Mouse (Mus musculus) limb, embryonic 15.5 days (tissue): ENCODE results near the gene Olfr1471. TPM values are rescaled to one million over a fixed set of nuclear protein-coding genes. Genes with fewer than 3 reads are reported as not detected.
"Not testable (repeated sequence)": the region's sequence is repeated elsewhere in the genome, so short reads cannot be mapped to it uniquely, and the experiment has no call there.

Experiments used
- ATAC-seq: fragments of 200-750 bp; cut with Nextera tagmentation; 2 replicates; pipeline ENCODE4 v1.8.0; 2017; ENCODE audit warnings: low read depth, moderate TSS enrichment; ENCODE audit not compliant: insufficient number of reproducible peaks, low FRiP score, low TSS enrichment
- H3K27ac ChIP-seq: fragments of 300-500 bp; sonication (generic); 2 replicates; pipeline ENCODE4 v1.5.1; 2015; ENCODE audit warnings: moderate library complexity, mild to moderate bottlenecking, inconsistent platforms
- H3K27me3 ChIP-seq: fragments of 300-500 bp; sonication (generic); 2 replicates; pipeline ENCODE4 v1.6.1; 2015; ENCODE audit warnings: inconsistent platforms
- H3K36me3 ChIP-seq: fragments of 300-500 bp; sonication (generic); 2 replicates; pipeline ENCODE4 v1.6.1; 2015; ENCODE audit warnings: inconsistent platforms
- H3K4me1 ChIP-seq: fragments of 300-500 bp; sonication (generic); 2 replicates; pipeline ENCODE4 v1.6.1; 2015; ENCODE audit warnings: inconsistent platforms
- H3K4me2 ChIP-seq: fragments of 300-500 bp; sonication (generic); 2 replicates; pipeline ENCODE4 v1.6.1; 2015; ENCODE audit warnings: mild to moderate bottlenecking, inconsistent platforms
- H3K4me3 ChIP-seq: fragments of 300-500 bp; sonication (generic); 2 replicates; pipeline ENCODE4 v1.5.1; 2015; ENCODE audit warnings: mild to moderate bottlenecking, inconsistent platforms
- H3K9ac ChIP-seq: fragments of 300-500 bp; sonication (generic); 2 replicates; pipeline ENCODE4 v1.6.1; 2015; ENCODE audit warnings: inconsistent platforms
- H3K9me3 ChIP-seq: fragments of 300-500 bp; sonication (generic); 2 replicates; pipeline ENCODE4 v1.6.1; 2016; ENCODE audit warnings: inconsistent platforms
- WGBS: fragments of 180-500 bp; shearing (Covaris S2); methylation state at CpG from one replicate; pipeline ENCODE4 v1.1.7; 2015; 5-methylcytosine and 5-hydroxymethylcytosine counted together
- polyA plus RNA-seq: library from polyadenylated mRNA; unstranded; fragments of >200 nt; fragmentation: Nextera tagmentation; extraction: Ambion mirVana; gene quantifications from 2 replicates; pipeline ENCODE4 v1.2.1, GENCODE M21; 2015

The Olfr1471 gene
- polyA plus RNA-seq, result not detected in 2 replicates

- H3K9ac ChIP-seq, H3K4me2 ChIP-seq, H3K4me1 ChIP-seq, ATAC-seq, H3K36me3 ChIP-seq, H3K4me3 ChIP-seq, H3K27me3 ChIP-seq, H3K27ac ChIP-seq, H3K9me3 ChIP-seq: not testable (repeated sequence)
- 66% methylated on average over 2 of the region's 2 CpGs for WGBS
Observed at GRCm38 (mm10) chr19:13443109-13443508, at the start of gene Olfr1471. Gene Olfr1471, plus strand, starts transcription at chr19:13443409.

DNA sequence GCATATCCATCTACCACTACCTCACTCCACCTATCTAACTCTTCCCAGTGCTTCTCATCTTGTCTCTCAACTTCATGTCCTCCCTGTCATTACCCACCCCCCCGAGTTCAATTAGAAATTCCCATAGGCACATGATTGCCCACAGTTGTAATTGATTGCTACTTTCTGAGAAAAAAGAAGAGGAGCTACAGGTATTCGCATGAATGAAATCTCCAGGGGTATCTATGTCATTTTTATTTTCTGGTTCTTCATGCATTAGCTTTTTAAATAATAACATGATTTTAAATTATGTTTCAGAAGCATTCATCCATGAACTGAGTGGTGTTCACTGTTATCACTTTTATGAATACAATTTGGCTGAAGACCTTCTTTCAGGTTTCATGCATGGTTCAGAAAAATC, 35.7 kb upstream of the Olfr1471 start, which contains the start of gene Olfr1469:
TSS of gene Olfr1469 (plus strand) at position 301 of the 400 bp plus-strand sequence.
- Histone ChIP-seq H3K4me1 (no peaks in the 10 kb centered on the region), H3K27ac (no peak within 1 kb of the TSS), H3K9me3 (no peaks in the 10 kb centered on the region), H3K27me3 (no peaks in the 10 kb centered on the region), H3K4me2 (no peak within 1 kb of the TSS), H3K9ac (no peak within 1 kb of the TSS), H3K36me3 (no peaks in the 10 kb centered on the region), H3K4me3 (no peak within 1 kb of the TSS)
- 70% methylated on average over 2 of the region's 2 CpGs for WGBS
- ATAC-seq, result no peak

GRCm38 (mm10) chr19:13455986-13456385, 12.8 kb downstream of the Olfr1471 start, which contains the start of gene Olfr1472:
Gene Olfr1472, minus strand, starts transcription at chr19:13456086.
- no peak for ATAC-seq
- H3K27ac ChIP-seq, result no peak within 1 kb of the TSS
- H3K27me3 ChIP-seq, result no peaks in the 10 kb centered on the region
- 89% methylated on average over 1 of the region's 1 CpGs for WGBS
- no peak within 1 kb of the TSS for H3K4me3 ChIP-seq
- H3K9ac ChIP-seq, result no peak within 1 kb of the TSS
- no peaks in the 10 kb centered on the region for H3K4me1 ChIP-seq
- no peak within 1 kb of the TSS for H3K4me2 ChIP-seq
- no peaks in the 10 kb centered on the region for H3K9me3 ChIP-seq
- H3K36me3 ChIP-seq, result no peaks in the 10 kb centered on the region

- not testable (repeated sequence) for ATAC-seq, H3K4me1 ChIP-seq, H3K36me3 ChIP-seq, H3K4me2 ChIP-seq, H3K27ac ChIP-seq, H3K9me3 ChIP-seq, H3K9ac ChIP-seq, H3K4me3 ChIP-seq, H3K27me3 ChIP-seq
- 79% methylated on average over 4 of the region's 4 CpGs for WGBS
Observed at GRCm38 (mm10) chr19:13469265-13469664, 26.1 kb downstream of the Olfr1471 start, which contains the start of gene Olfr1474. Gene Olfr1474, plus strand, starts transcription at chr19:13469565.

DNA sequence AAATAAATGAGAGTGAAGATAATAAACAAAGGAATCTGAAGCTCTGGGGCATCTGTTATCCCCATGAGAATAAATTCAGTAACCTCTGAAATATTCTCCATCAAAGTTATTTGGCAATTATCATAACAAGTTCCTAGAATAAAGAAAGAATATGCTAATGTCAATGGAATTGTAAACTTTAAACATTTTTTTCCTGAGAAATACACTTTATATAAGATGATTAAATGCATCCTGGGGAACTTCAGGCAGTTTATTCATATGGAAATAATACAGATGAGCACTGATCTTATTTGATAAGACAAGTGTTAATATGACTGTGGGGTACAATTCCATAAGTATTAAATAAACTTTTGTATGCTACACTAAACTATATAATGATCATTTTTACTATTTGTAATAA, 36.9 kb downstream of the Olfr1471 start, which contains the start of gene Olfr1475:
TSS of gene Olfr1475 (minus strand) at position 101 of the 400 bp plus-strand sequence.
- H3K36me3 ChIP-seq, result no peaks in the 10 kb centered on the region
- H3K4me2 ChIP-seq, result no peak within 1 kb of the TSS
- H3K27ac ChIP-seq, result no peak within 1 kb of the TSS
- no peaks in the 10 kb centered on the region for H3K4me1 ChIP-seq
- H3K4me3 ChIP-seq, result no peak within 1 kb of the TSS
- no peak within 1 kb of the TSS for H3K9ac ChIP-seq
- ATAC-seq, result no peak
- no peaks in the 10 kb centered on the region for H3K9me3 ChIP-seq
- no peaks in the 10 kb centered on the region for H3K27me3 ChIP-seq

DNA sequence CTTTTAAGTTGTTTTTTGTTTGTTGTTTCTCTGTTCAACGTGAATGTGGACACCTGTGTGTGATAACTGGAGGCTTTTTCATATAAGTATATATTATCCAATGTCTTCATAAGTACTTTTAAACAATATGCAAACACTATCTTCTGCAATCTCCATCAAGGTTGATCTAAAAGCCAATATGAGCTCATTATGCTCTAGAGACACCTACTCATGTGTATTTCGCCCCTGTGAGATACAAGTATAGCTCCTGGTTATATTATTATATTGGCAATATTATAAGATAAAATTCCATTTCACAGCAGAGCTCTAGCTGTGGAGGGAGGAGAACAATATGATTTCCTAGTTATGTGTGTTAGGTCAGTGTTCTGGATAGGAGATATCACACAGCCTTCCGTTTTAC, 57.0 kb downstream of the Olfr1471 start, which contains the start of gene Olfr1477:
TSS of gene Olfr1477 (plus strand) at position 301 of the 400 bp plus-strand sequence.
- no peaks in the 10 kb centered on the region for H3K27me3 ChIP-seq
- ATAC-seq, result no peak
- H3K36me3 ChIP-seq, result no peaks in the 10 kb centered on the region
- H3K4me2 ChIP-seq, result no peak within 1 kb of the TSS
- H3K9ac ChIP-seq, result no peak within 1 kb of the TSS
- no peak within 1 kb of the TSS for H3K27ac ChIP-seq
- peaks cover 5% of the 10 kb centered on the region; the same call in 1 of the 2 replicates for H3K9me3 ChIP-seq
- WGBS, result 75% methylated on average over 3 of the region's 3 CpGs
- H3K4me3 ChIP-seq, result no peak within 1 kb of the TSS
- H3K4me1 ChIP-seq, result no peaks in the 10 kb centered on the region

Other genes starting within 250 kb of the Olfr1471 start
- gene Olfr1463, start 212.1 kb upstream of the Olfr1471 start, polyA plus RNA-seq, result not detected in 2 replicates
- gene Olfr1465, start 127.9 kb upstream of the Olfr1471 start, polyA plus RNA-seq, result not detected in 2 replicates
- gene Olfr1466, start 104.5 kb upstream of the Olfr1471 start, polyA plus RNA-seq, result not detected in 2 replicates
- not detected in 2 replicates for gene Olfr1467, start 81.2 kb upstream of the Olfr1471 start, polyA plus RNA-seq
- gene Olfr1469, start 35.6 kb upstream of the Olfr1471 start, polyA plus RNA-seq, result not detected in 2 replicates
- gene Olfr1472, start 12.7 kb downstream of the Olfr1471 start, polyA plus RNA-seq, result not detected in 2 replicates
- gene Olfr1474, start 26.2 kb downstream of the Olfr1471 start, polyA plus RNA-seq, result not detected in 2 replicates
- gene Olfr1475, start 36.8 kb downstream of the Olfr1471 start, polyA plus RNA-seq, result not detected in 2 replicates
- gene Olfr1477, start 57.1 kb downstream of the Olfr1471 start, polyA plus RNA-seq, result not detected in 2 replicates
- not detected in 2 replicates for gene Olfr1480, start 84.5 kb downstream of the Olfr1471 start, polyA plus RNA-seq
- not detected in 2 replicates for gene Olfr1484, start 140.1 kb downstream of the Olfr1471 start, polyA plus RNA-seq
- not detected in 2 replicates for gene Olfr1487, start 174.0 kb downstream of the Olfr1471 start, polyA plus RNA-seq
- not detected in 2 replicates for gene Olfr1489, start 188.2 kb downstream of the Olfr1471 start, polyA plus RNA-seq
- gene Olfr1490, start 207.7 kb downstream of the Olfr1471 start, polyA plus RNA-seq, result not detected in 2 replicates